Mouse (Mus musculus): ENCODE data around the gene Acot11. TPM values are rescaled to one million over a fixed set of nuclear protein-coding genes. Genes with fewer than 3 reads are reported as not detected.

Gene Acot11
- total and polyA plus RNA-seq, 3 experiments: 2.3 to 6.8 (median 4.3) TPM

GRCm38 (mm10) chr4:106783137-106783536 is 21.7 kb downstream of the Acot11 start:
- H3K4me3 ChIP-seq (replicated peaks in 1 of 3; ENCODE audit: low read depth in 2 of 3, low read length in 2 of 3, poor library complexity in 1 of 3): no peak overlapping the region
- peaks cover 0 to 20% of the 10 kb centered on the region in 2 experiments for H3K36me3 ChIP-seq (replicated peaks in 1 of 2; ENCODE audit: control insufficient read depth in 1 of 2, insufficient read depth in 1 of 2, low read length in 1 of 2)
- no peak overlapping the region for H3K4me2 ChIP-seq (ENCODE audit: insufficient read depth, low read depth, poor library complexity, severe bottlenecking)
- peaks cover 3% of the 10 kb centered on the region for H3K9me3 ChIP-seq (replicated peaks; ENCODE audit: low read length)
- no peak for DNase-seq (ENCODE audit: extremely low read depth)
- no peaks in the 10 kb centered on the region for H3K27me3 ChIP-seq (replicated peaks)
- dilution Hi-C loops (cut with MboI; ENCODE audit: extremely low pct_ligation_motif_present, extremely low pct_unique_long_range_greater_than_20kb, low sequenced_read_pairs): no loop called here
- H3K27ac ChIP-seq (ENCODE audit: insufficient read depth, low read depth): no peak overlapping the region
- no peaks in the 10 kb centered on the region for H3K79me2 ChIP-seq (replicated peaks; ENCODE audit: control insufficient read depth, extremely low read depth, insufficient read depth, poor library complexity, severe bottlenecking)
- peaks cover 22 to 51% of the 10 kb centered on the region in 2 experiments for H3K4me1 ChIP-seq (ENCODE audit: control insufficient read depth in 1 of 2, insufficient read depth in 2 of 2)
- in situ Hi-C loops (cut with MboI; ENCODE audit: low pct_ligation_motif_present, low pct_unique_long_range_greater_than_20kb, low sequenced_read_pairs): no loop called here
- no peak for TF ChIP-seq SIN3A (IDR thresholded peaks at IDR 0.05; ENCODE audit: low read length)
- no peak for TF ChIP-seq MYC (IDR thresholded peaks at IDR 0.05; ENCODE audit: low read depth, low read length)
- TF ChIP-seq TBP (conservative IDR thresholded peaks at IDR 0.05; ENCODE audit: low read depth, low read length): no peak
- TF ChIP-seq BHLHE40 (IDR thresholded peaks at IDR 0.05; ENCODE audit: low read depth, low read length): no peak
- H3K9ac ChIP-seq (ENCODE audit: insufficient read depth, low read depth): no peak overlapping the region

- no peaks in the 10 kb centered on the region for H3K79me2 ChIP-seq (replicated peaks; ENCODE audit: control insufficient read depth, extremely low read depth, insufficient read depth, poor library complexity, severe bottlenecking)
- H3K27ac ChIP-seq (ENCODE audit: insufficient read depth, low read depth): no peak overlapping the region
- DNase-seq (ENCODE audit: extremely low read depth): no peak
- H3K4me3 ChIP-seq (replicated peaks in 1 of 3; ENCODE audit: low read depth in 2 of 3, low read length in 2 of 3, poor library complexity in 1 of 3): no peak overlapping the region
- H3K9ac ChIP-seq (ENCODE audit: insufficient read depth, low read depth): no peak overlapping the region
- peaks cover 0 to 20% of the 10 kb centered on the region in 2 experiments for H3K36me3 ChIP-seq (replicated peaks in 1 of 2; ENCODE audit: control insufficient read depth in 1 of 2, insufficient read depth in 1 of 2, low read length in 1 of 2)
- in situ Hi-C loops (cut with MboI; ENCODE audit: low pct_ligation_motif_present, low pct_unique_long_range_greater_than_20kb, low sequenced_read_pairs) (no loop called here), dilution Hi-C loops (cut with MboI; ENCODE audit: extremely low pct_ligation_motif_present, extremely low pct_unique_long_range_greater_than_20kb, low sequenced_read_pairs) (no loop called here)
- H3K27me3 ChIP-seq (replicated peaks): no peaks in the 10 kb centered on the region
- H3K9me3 ChIP-seq (replicated peaks; ENCODE audit: low read length): peaks cover 3% of the 10 kb centered on the region
- TF ChIP-seq ZMIZ1 (IDR thresholded peaks at IDR 0.05; ENCODE audit: low read depth, low read length) (no peak), MEF2A (IDR thresholded peaks at IDR 0.05; ENCODE audit: borderline replicate concordance, low read depth, low read length) (no peak), BHLHE40 (IDR thresholded peaks at IDR 0.05; ENCODE audit: low read depth, low read length) (no peak)
- no peak overlapping the region for H3K4me2 ChIP-seq (ENCODE audit: insufficient read depth, low read depth, poor library complexity, severe bottlenecking)
- peaks cover 5 to 29% of the 10 kb centered on the region in 2 experiments; a peak in 3 of 4 replicates for H3K4me1 ChIP-seq (ENCODE audit: control insufficient read depth in 1 of 2, insufficient read depth in 2 of 2)
Observed at GRCm38 (mm10) chr4:106780045-106780444, 24.8 kb downstream of the Acot11 start.

GRCm38 (mm10) chr4:106778116-106778788 is 26.5 kb downstream of the Acot11 start:
- H3K79me2 ChIP-seq (replicated peaks; ENCODE audit: control insufficient read depth, extremely low read depth, insufficient read depth, poor library complexity, severe bottlenecking): no peaks in the 10 kb centered on the region
- H3K27ac ChIP-seq (ENCODE audit: insufficient read depth, low read depth): no peak overlapping the region
- TF ChIP-seq EP300 (IDR thresholded peaks at IDR 0.05; ENCODE audit: low read length) (no peak), MAX (IDR thresholded peaks at IDR 0.05; ENCODE audit: low read length) (no peak), CHD1 (IDR thresholded peaks at IDR 0.05; ENCODE audit: low read depth, low read length) (no peak), KAT2A (IDR thresholded peaks at IDR 0.05; ENCODE audit: insufficient replicate concordance, low read length) (no peak), ELF1 (IDR thresholded peaks at IDR 0.05; ENCODE audit: low read depth, low read length) (no peak), CTCF (conservative IDR thresholded peaks at IDR 0.05 in 1 of 2, IDR thresholded peaks at IDR 0.05 in 1 of 2; ENCODE audit: low read depth in 2 of 2, low read length in 2 of 2) (no peak), TCF12 (IDR thresholded peaks at IDR 0.05; ENCODE audit: low read depth, low read length) (no peak), TBP (conservative IDR thresholded peaks at IDR 0.05; ENCODE audit: low read depth, low read length) (no peak), POLR2A (IDR thresholded peaks at IDR 0.05; ENCODE audit: low read depth, low read length) (no peak)
- no peaks in the 10 kb centered on the region for H3K27me3 ChIP-seq (replicated peaks)
- dilution Hi-C loops (cut with MboI; ENCODE audit: extremely low pct_ligation_motif_present, extremely low pct_unique_long_range_greater_than_20kb, low sequenced_read_pairs) (no loop called here), in situ Hi-C loops (cut with MboI; ENCODE audit: low pct_ligation_motif_present, low pct_unique_long_range_greater_than_20kb, low sequenced_read_pairs) (no loop called here)
- H3K4me3 ChIP-seq (replicated peaks in 1 of 3; ENCODE audit: low read depth in 2 of 3, low read length in 2 of 3, poor library complexity in 1 of 3): no peak overlapping the region
- no peak for DNase-seq (ENCODE audit: extremely low read depth)
- H3K9me3 ChIP-seq (replicated peaks; ENCODE audit: low read length): peaks cover 3% of the 10 kb centered on the region
- H3K4me2 ChIP-seq (ENCODE audit: insufficient read depth, low read depth, poor library complexity, severe bottlenecking): no peak overlapping the region
- H3K9ac ChIP-seq (ENCODE audit: insufficient read depth, low read depth): no peak overlapping the region
- H3K4me1 ChIP-seq (ENCODE audit: control insufficient read depth in 1 of 2, insufficient read depth in 2 of 2): peaks cover 5 to 18% of the 10 kb centered on the region in 2 experiments; a peak in 3 of 4 replicates
- H3K36me3 ChIP-seq (replicated peaks in 1 of 2; ENCODE audit: control insufficient read depth in 1 of 2, insufficient read depth in 1 of 2, low read length in 1 of 2): peaks cover 0 to 12% of the 10 kb centered on the region in 2 experiments

Measured in CH12.LX (cell line).